Mouse (Mus musculus): ENCODE measurements around the gene Igdcc4.

The Igdcc4 gene

GRCm38 (mm10) chr9:65113694-65114093, 12.4 kb downstream of the Igdcc4 start:
- DNase-seq, result no peak

GRCm38 (mm10) chr9:65115891-65116290, 14.6 kb downstream of the Igdcc4 start:
- no peak for DNase-seq

- no peak for DNase-seq
These were observed 16.2 kb downstream of the Igdcc4 start for GRCm38 (mm10) chr9:65117516-65117915.

- DNase-seq, result peak; percentile 71
These were observed 19.6 kb downstream of the Igdcc4 start for GRCm38 (mm10) chr9:65120935-65121334.

- peak; percentile 25 for DNase-seq
These were observed 21.3 kb downstream of the Igdcc4 start for GRCm38 (mm10) chr9:65122545-65122944.

- peak; percentile 69 for DNase-seq
These were observed 22.4 kb downstream of the Igdcc4 start for GRCm38 (mm10) chr9:65123552-65124168.

- peak; percentile 54 for DNase-seq
These were observed 27.0 kb downstream of the Igdcc4 start for GRCm38 (mm10) chr9:65128123-65128815.

GRCm38 (mm10) chr9:65131717-65132116, 30.4 kb downstream of the Igdcc4 start:
- peak; percentile 27 for DNase-seq

GRCm38 (mm10) chr9:65133739-65134138, 32.5 kb downstream of the Igdcc4 start:
- peak; percentile 80 for DNase-seq

- no peak for DNase-seq
These were observed 33.8 kb downstream of the Igdcc4 start for GRCm38 (mm10) chr9:65135126-65135525.

GRCm38 (mm10) chr9:65140491-65140890, 39.2 kb downstream of the Igdcc4 start:
- DNase-seq, result no peak

GRCm38 (mm10) chr9:65140936-65141305, 39.6 kb downstream of the Igdcc4 start, which contains the start of gene Igdcc3:
Gene Igdcc3, plus strand, starts transcription at chr9:65141189.
- peak; percentile 69 for DNase-seq

GRCm38 (mm10) chr9:65141306-65141975, 40.2 kb downstream of the Igdcc4 start:
- DNase-seq, result peak; percentile 68

- peak; percentile 53 for DNase-seq
These were observed 40.7 kb downstream of the Igdcc4 start for GRCm38 (mm10) chr9:65141976-65142318.

GRCm38 (mm10) chr9:65142399-65142798, 41.1 kb downstream of the Igdcc4 start:
- no peak for DNase-seq

GRCm38 (mm10) chr9:65146001-65146400, 44.7 kb downstream of the Igdcc4 start:
- DNase-seq, result no peak

- DNase-seq, result no peak
These were observed 47.2 kb downstream of the Igdcc4 start for GRCm38 (mm10) chr9:65148507-65148906.

- DNase-seq, result no peak
These were observed 51.5 kb downstream of the Igdcc4 start for GRCm38 (mm10) chr9:65152711-65153330.

- peak; percentile 58 for DNase-seq
These were observed 52.0 kb downstream of the Igdcc4 start for GRCm38 (mm10) chr9:65153331-65153711.

GRCm38 (mm10) chr9:65154692-65155455, 53.6 kb downstream of the Igdcc4 start:
- DNase-seq, result peak; percentile 38

- no peak for DNase-seq
These were observed 55.3 kb downstream of the Igdcc4 start for GRCm38 (mm10) chr9:65156604-65157003.

GRCm38 (mm10) chr9:65157631-65158030, 56.3 kb downstream of the Igdcc4 start:
- DNase-seq, result no peak

- no peak for DNase-seq
These were observed 59.9 kb downstream of the Igdcc4 start for GRCm38 (mm10) chr9:65161188-65161587.
